Mouse (Mus musculus) left cerebral cortex, adult 2 months (tissue): Measurements from ENCODE around the gene Dip2b. TPM values are rescaled to one million over a fixed set of nuclear protein-coding genes. Genes with fewer than 3 reads are reported as not detected.

ENCODE experiments used
- DNase-seq, 2 experiments: peaks; one replicate each; pipeline ENCODE4 v3.0.0; 2021 to 2022; ENCODE audit warnings: low spot score in 2 of 2, mixed read lengths in 1 of 2; ENCODE audit errors: extremely low spot score in 1 of 2
- H3K27ac ChIP-seq: fragments of 200-600 bp; 2 replicates; pipeline ENCODE4 v1.8.1; 2022
- H3K4me3 ChIP-seq: fragments of 200-600 bp; 2 replicates; pipeline ENCODE4 v1.8.1; 2022
- CTCF ChIP-seq: fragments of 200-600 bp; IDR thresholded peaks from 2 replicates; pipeline ENCODE4 v1.8.1; 2022; ENCODE audit warnings: antibody characterized with exemption, mild to moderate bottlenecking, moderate library complexity
- intact Hi-C: fragments of 180-260 bp; cut with DNase I; formaldehyde crosslinking; loops from one replicate; pipeline ENCODE4 v1.15.1; 2025
- long read RNA-seq, 2 experiments: library from polyadenylated mRNA; stranded (forward); transcript quantifications; one replicate each; pipeline ENCODE4 v2.0.0; 2021; ENCODE audit warnings: borderline mapping rate in 2 of 2
- total RNA-seq, 2 experiments: library from RNA; stranded (reverse); gene quantifications; 2 replicates each; pipeline ENCODE4 v1.2.3; 2021

The Dip2b gene
- 10 to 100 TPM; 62.6 to 71.3 TPM for total RNA-seq
- long read RNA-seq, experiment 1, full-length matches to known transcripts, result 4 of 49 reads
- long read RNA-seq, experiment 1, partial matches to known transcripts, result 10 of 49 reads
- long read RNA-seq, experiment 1, other reads (novel, unspliced or antisense), result 35 of 49 reads
- long read RNA-seq, experiment 2, full-length matches to known transcripts, result 6 of 54 reads
- long read RNA-seq, experiment 2, partial matches to known transcripts, result 7 of 54 reads
- long read RNA-seq, experiment 2, other reads (novel, unspliced or antisense), result 41 of 54 reads

DNA sequence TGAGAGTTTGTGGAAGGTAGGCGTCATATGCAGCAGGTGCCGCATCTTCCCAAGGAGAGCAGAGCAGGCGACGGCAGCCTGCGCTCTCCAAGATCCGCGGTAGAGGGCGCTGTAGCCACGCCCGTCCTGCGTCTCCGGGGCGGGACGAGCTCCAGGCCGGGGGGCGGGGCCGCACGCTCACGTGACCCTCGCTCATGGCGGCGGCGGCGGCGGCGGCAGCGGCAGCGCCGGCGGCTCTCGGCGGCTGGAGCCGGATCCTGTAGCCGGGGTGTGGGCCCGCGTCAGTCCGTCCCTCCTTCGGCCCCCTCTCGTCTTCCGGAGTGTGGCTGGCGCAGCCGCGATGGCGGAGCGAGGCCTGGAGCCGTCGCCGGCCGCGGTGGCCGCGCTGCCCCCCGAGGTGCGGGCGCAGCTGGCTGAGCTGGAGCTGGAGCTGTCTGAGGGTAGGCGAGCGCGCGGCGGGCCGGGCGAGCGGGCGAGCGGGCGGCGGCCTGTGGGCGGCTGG, at the start of gene Dip2b:
TSS of gene Dip2b (plus strand) at position 195 of the 502 bp plus-strand sequence.
- peak within 1 kb of the TSS; percentile 93 for H3K4me3 ChIP-seq
- TF ChIP-seq CTCF, result peak; percentile 99
- intact Hi-C loops, result loop anchor here (1.0 to 5.0 kb wide), 3 partner anchors 88 to 284 kb away; partner anchors contain the start of gene Atf1
- H3K27ac ChIP-seq, result peak within 1 kb of the TSS; percentile 98
- peak; percentile 97 to 99 for DNase-seq

DNA sequence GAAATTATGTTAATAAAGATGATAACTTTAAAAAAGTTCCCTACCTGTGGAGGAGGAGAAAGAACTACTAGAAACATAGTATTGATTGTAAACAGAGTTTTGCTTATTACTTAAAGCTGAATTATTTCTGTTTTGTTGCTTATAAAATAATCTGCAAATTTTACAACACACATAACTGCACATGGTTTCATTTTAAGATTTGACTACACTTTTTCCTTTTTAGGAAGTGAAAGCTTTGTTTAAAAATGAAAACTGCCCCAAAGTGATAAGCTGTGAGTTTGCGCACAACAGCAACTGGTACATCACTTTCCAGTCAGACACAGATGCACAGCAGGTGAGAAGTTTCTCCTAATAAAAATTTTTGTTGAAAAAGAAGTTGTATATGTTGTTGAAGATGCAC, 45.4 kb upstream of the Dip2b start:
- H3K27ac ChIP-seq, result no peak overlapping the region
- intact Hi-C loops, result loop anchor here (2.0 kb wide), 1 partner anchor 18 kb away; no protein-coding TSS in a partner anchor
- DNase-seq, result no peak
- no peak for TF ChIP-seq CTCF
- H3K4me3 ChIP-seq, result no peak overlapping the region

DNA sequence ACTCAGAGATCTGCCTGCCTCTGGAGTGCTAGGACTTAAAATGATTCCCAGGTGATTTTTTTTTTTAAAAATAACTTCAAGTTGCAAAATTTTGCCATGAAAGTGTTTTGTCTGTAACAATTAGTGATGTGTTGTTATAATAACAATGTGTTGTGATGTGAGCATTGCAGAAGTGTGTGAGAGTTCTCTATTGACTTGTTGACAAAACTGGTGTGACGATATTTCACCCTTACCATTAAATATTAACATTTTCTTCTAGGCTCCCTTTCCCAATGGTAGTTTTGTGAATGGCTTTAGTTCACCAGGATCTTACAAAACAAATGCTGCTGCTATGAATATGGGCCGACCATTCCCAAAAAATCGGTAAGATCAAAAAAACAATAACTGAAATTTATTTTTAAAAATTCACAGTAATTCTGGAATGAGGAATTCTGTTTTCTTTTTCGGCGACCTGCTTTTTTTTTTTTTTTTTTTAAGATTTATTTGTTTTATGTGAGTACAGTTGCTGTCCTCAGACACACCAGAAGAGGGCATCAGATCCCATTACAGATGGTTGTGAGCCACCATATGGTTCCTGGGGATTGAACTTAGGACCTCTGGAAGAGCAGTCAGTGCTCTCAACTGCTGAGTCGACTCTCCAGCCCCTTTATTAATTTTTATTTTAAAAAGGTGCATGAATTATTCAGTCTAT, 41.2 kb upstream of the Dip2b start:
- H3K27ac ChIP-seq, result no peak overlapping the region
- no peak; the same call in 1 of the 2 replicates for TF ChIP-seq CTCF
- intact Hi-C loops, result no loop called here
- no peak for DNase-seq
- no peak overlapping the region for H3K4me3 ChIP-seq

DNA sequence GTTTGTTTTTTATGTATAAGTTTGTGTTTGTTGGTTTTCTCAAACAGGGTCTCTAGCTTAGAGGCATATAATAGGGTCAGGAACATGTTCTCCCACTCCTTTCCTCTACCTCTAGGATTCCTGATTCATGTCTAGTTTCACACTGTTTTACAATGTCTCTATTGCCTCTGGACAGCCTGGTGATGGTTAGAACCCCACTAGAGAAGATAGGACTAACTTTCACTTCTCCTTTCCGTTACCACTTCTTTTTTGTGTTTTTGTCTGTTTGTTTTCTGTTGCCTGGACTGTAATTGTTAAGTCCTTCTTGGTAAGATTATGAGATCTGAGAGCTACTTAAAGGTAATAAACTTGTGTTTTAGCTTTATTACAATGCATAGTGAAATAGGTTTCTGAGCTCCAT, 39.1 kb upstream of the Dip2b start:
- DNase-seq, result no peak
- intact Hi-C loops, result no loop called here
- no peak for TF ChIP-seq CTCF
- Histone ChIP-seq H3K27ac (no peak overlapping the region), H3K4me3 (no peak overlapping the region)

DNA sequence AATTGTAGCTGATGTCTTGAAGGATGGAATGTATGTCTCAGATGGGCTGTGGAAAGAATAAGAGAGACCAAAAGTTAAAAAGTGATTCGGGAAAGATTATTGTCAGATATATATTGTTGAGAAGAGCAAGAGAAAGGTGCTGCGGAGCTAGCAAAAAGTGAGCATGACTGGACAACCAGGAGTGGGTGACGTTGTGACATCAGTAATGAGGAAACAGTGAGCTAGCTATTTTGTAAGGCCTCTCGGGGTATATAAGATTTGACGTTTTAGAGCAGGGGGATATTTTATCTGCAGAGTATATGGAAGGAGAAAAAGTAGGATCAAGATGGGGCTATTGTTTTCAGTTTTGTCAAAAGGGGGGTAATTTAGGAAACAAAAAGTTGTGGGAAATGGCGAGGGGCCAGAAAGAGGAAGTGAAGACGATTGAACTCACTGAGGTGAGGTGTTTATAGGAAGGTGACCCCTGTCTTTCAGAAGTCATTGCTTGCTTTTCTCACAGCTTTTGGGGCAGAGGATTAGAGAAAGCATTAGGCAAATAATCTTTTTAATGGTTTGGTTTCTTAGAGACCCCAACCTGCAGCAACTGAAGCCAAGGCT, 33.7 kb upstream of the Dip2b start:
- DNase-seq, result no peak

DNA sequence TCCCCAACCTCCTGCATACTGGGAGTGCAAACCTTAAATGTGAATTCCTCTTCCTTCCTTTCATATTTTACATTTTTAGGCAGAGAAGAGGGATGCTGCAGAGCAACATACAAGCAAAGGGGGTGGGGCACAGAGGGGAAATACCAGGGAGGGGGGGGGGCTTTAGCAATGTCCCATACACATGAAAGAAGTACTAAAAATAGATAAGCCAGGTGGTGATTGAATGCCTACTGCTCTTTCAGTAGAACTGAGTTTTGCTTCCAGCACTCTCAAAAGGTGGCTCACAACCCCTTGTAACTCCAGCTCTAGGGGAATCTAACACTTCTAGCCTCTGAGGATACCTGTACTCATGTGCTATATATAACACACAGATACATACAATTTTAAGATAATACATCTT, 32.3 kb upstream of the Dip2b start:
- H3K27ac ChIP-seq, result no peak overlapping the region
- DNase-seq, result no peak
- intact Hi-C loops, result no loop called here
- TF ChIP-seq CTCF, result no peak
- no peak overlapping the region for H3K4me3 ChIP-seq

More for the DNA sequence above, 33.7 kb upstream of the Dip2b start:
- H3K27ac ChIP-seq, result no peak overlapping the region
- intact Hi-C loops, result no loop called here
- TF ChIP-seq CTCF, result no peak
- no peak overlapping the region for H3K4me3 ChIP-seq

DNA sequence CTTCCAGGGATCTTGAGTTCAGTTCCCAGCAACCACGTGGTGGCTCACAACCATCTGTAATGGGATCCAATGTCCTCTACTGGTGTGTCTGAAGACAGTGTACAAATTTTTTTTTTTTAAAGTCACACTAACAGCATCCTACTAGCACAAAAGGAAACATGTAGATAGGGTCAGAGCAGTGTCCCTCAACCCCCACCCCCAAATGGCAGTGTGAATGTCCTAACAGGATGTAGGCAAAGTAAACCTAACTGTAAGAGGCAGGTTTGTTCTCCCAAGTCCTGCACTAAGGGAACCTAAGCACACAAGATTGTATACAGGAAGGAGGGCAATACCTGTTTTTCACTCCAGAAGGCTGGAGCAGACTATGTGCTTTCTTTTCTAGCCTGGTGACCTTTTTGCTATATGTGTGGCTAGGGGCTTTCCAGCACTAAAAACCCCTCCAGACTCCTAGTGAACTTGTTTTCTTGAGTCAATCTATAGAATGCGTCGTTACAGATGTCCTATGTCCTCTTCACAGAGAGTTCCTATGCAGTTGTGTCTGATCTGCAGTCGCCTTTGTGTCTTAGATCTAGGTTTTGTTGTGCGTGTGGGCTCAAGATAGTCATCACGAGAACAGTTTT, 20.1 kb upstream of the Dip2b start:
- Histone ChIP-seq H3K4me3 (no peak overlapping the region), H3K27ac (no peak overlapping the region)
- no peak for TF ChIP-seq CTCF
- no peak for DNase-seq
- intact Hi-C loops, result no loop called here

DNA sequence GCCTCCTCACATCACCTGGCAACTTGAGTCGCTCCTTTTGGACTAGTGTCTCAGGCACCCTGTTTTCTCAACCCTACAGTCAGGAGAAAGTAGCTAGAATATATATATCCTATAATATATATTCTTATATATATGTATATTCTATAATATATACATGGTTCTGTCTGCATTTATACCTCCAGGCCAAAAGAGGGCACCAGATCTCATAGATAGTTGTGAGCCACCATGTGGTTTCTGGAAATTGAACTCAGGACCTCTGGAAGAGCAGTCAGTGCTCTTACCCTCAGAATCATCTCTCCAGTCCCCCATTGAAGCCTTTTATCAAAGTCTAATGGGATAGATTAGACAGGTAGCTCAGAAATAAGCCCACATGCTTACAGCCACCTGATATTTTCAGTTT, 17.3 kb upstream of the Dip2b start:
- H3K27ac ChIP-seq, result no peak overlapping the region
- no peak overlapping the region for H3K4me3 ChIP-seq
- intact Hi-C loops, result loop anchor here (5.0 kb wide), 2 partner anchors 351 to 441 kb away; no protein-coding TSS in a partner anchor
- TF ChIP-seq CTCF, result no peak; the same call in 1 of the 2 replicates
- DNase-seq, result no peak

DNA sequence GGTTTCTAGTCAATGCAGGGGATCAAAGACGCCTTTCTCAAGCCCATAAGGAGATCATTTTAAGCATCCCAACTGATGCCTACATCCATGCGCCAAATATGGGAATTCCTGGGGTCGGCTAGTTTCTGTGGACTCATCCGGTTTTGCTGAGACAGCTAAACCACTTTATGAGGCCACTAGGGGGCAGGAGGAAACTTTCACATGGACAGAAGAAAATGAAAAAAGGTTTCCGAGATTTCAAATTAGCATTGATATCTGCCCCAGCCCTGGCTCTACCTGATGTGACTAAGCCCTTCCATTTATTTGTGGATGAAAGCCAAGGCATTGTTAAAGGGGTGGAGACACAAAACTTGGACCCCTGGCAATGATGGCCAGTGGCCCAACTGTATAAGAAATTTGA, 15.5 kb upstream of the Dip2b start:
- intact Hi-C loops, result loop anchor here (5.0 kb wide), 2 partner anchors 349 to 439 kb away; no protein-coding TSS in a partner anchor
- no peak overlapping the region for H3K4me3 ChIP-seq
- DNase-seq, result peak in 1 of 2 experiments; percentile 38
- no peak overlapping the region for H3K27ac ChIP-seq
- peak; percentile 77 for TF ChIP-seq CTCF

DNA sequence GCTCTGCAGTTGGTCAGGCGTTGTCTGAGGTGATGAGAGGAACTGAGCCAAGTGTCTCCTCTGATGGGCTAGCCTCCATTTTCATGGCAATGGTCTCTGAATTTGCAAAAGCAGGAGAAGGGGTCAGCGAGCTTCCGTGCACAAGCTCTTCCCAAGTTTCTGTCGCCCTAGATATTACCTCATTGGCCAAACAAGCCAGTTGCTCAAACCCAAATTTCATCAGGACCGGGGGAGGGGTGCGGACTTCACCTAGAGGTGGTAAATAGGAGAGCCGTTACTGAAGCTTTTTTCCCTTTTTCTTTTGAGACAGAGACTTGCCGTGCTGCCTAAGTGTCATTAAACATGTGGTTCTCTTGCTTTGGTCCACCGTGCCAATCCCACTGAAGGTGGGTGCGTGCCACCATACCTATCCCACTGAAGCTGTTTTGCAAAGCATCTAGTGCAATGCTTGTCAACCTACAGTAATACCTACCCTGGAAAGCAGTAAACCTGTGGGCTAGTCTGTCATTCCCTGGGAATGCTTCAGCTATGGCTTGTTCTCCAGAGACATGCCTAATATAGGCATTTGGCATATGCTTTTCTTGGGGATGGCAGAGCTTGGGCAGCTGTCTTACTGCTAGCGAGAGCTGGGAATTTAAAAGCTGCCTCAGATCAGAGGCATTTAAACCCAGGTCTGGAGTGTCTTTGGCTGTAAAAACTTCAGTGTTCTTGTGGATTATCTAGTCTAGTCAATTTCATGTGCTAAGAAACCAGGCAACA, 13.2 kb upstream of the Dip2b start:
- 0 out of 2 replicates have a peak overlapping the region, but pooled peaks have one; percentile 28 for H3K27ac ChIP-seq
- intact Hi-C loops, result loop anchor here (5.0 kb wide), 1 partner anchor 212 kb away; no protein-coding TSS in a partner anchor
- TF ChIP-seq CTCF, result no peak
- no peak for DNase-seq
- H3K4me3 ChIP-seq, result no peak overlapping the region

DNA sequence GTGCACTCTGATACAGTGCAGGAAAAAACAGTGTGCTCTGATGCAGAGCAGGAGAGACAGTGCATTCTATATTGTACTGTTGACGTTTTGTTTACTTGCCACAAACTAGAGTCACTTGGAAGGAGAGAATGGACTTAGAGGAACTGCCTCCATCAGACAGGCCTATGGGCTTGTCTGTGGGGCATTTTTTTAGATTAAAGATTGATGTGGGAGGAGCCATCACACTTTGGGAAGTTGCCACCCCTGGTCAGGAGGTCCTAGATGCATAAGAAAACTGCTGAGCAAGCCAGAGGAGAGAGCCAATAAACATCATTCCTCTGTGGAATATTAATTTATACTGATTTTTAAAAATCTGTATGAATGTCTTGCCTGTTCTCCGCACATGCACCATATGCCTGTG, 10.3 kb upstream of the Dip2b start:
- no peak for TF ChIP-seq CTCF
- no peak overlapping the region for H3K4me3 ChIP-seq
- no peak overlapping the region for H3K27ac ChIP-seq
- DNase-seq, result no peak
- intact Hi-C loops, result loop anchor here (5.0 kb wide), 1 partner anchor 209 kb away; no protein-coding TSS in a partner anchor
